Mouse (Mus musculus): ENCODE measurements at regions not wholly inside any gene's neighbourhood (a gene's known extent, or its start where the extent isn't known, plus 50 kb on each side); places are given as distances from the start of the nearest gene placed in this dataset.
A peak's percentile ranks its signal among the peaks of the same experiment; 100 is the strongest.

GRCm38 (mm10) chr11:89192815-89193214 lies 109.3 kb downstream of the Nog start:
- no peak for DNase-seq (ENCODE audit: extremely low spot score in 1 of 2, low spot score in 2 of 2)
- no peak for TF ChIP-seq CTCF (IDR thresholded peaks at IDR 0.05)
- H3K27ac ChIP-seq: no peak overlapping the region
- intact Hi-C loops (cut with DNase I): no loop called here
- H3K4me3 ChIP-seq: no peak overlapping the region

GRCm38 (mm10) chr11:89186911-89187621 lies 113.4 kb downstream of the Gm525 start:
- Histone ChIP-seq H3K4me3 (0 out of 2 replicates have a peak overlapping the region, but pooled peaks have one; percentile 5), H3K27ac (no peak overlapping the region)
- TF ChIP-seq CTCF (IDR thresholded peaks at IDR 0.05): no peak
- DNase-seq (ENCODE audit: extremely low spot score in 1 of 2, low spot score in 2 of 2): peak; percentile 54 to 55
- intact Hi-C loops (cut with DNase I): no loop called here

GRCm38 (mm10) chr11:89185862-89186261 lies 112.2 kb downstream of the Gm525 start:
- intact Hi-C loops (cut with DNase I): no loop called here
- H3K27ac ChIP-seq: no peak overlapping the region
- no peak overlapping the region for H3K4me3 ChIP-seq
- no peak for TF ChIP-seq CTCF (IDR thresholded peaks at IDR 0.05)
- DNase-seq (ENCODE audit: extremely low spot score in 1 of 2, low spot score in 2 of 2): no peak

- Histone ChIP-seq H3K27ac (no peak overlapping the region), H3K4me3 (no peak overlapping the region)
- TF ChIP-seq CTCF (IDR thresholded peaks at IDR 0.05): no peak
- intact Hi-C loops (cut with DNase I): no loop called here
- DNase-seq (ENCODE audit: extremely low spot score in 1 of 2, low spot score in 2 of 2): no peak
Observed at GRCm38 (mm10) chr11:89181471-89181870, 107.8 kb downstream of the Gm525 start.

- TF ChIP-seq CTCF (IDR thresholded peaks at IDR 0.05): no peak; the same call in 1 of the 2 replicates
- Histone ChIP-seq H3K4me3 (no peak overlapping the region), H3K27ac (no peak overlapping the region)
- DNase-seq (ENCODE audit: extremely low spot score in 1 of 2, low spot score in 2 of 2): no peak
- intact Hi-C loops (cut with DNase I): no loop called here
Observed at GRCm38 (mm10) chr11:89178436-89178835, 104.8 kb downstream of the Gm525 start.

GRCm38 (mm10) chr11:89175511-89175910 lies 101.9 kb downstream of the Gm525 start:
- no peak for DNase-seq (ENCODE audit: extremely low spot score in 1 of 2, low spot score in 2 of 2)
- no peak overlapping the region for H3K4me3 ChIP-seq
- TF ChIP-seq CTCF (IDR thresholded peaks at IDR 0.05): no peak
- intact Hi-C loops (cut with DNase I): no loop called here
- H3K27ac ChIP-seq: no peak overlapping the region

- TF ChIP-seq CTCF (IDR thresholded peaks at IDR 0.05): no peak
- H3K4me3 ChIP-seq: no peak overlapping the region
- H3K27ac ChIP-seq: no peak overlapping the region
- no peak for DNase-seq (ENCODE audit: extremely low spot score in 1 of 2, low spot score in 2 of 2)
- intact Hi-C loops (cut with DNase I): no loop called here
Observed at GRCm38 (mm10) chr11:89174967-89175366, 101.3 kb downstream of the Gm525 start.

- no peak overlapping the region for H3K4me3 ChIP-seq
- peak; percentile 78 to 88 for DNase-seq (ENCODE audit: extremely low spot score in 1 of 2, low spot score in 2 of 2)
- intact Hi-C loops (cut with DNase I): loop anchor here (1.0 to 10.0 kb wide), 6 partner anchors 65 to 760 kb away; no protein-coding TSS in a partner anchor
- H3K27ac ChIP-seq: no peak overlapping the region
- peak; percentile 95 for TF ChIP-seq CTCF (IDR thresholded peaks at IDR 0.05)
Observed at GRCm38 (mm10) chr11:89165278-89165677, 91.6 kb downstream of the Gm525 start.

GRCm38 (mm10) chr11:89153466-89154406 lies 80.1 kb downstream of the Gm525 start:
- no peak for DNase-seq (ENCODE audit: extremely low spot score in 1 of 2, low spot score in 2 of 2)
- intact Hi-C loops (cut with DNase I): no loop called here
- no peak for TF ChIP-seq CTCF (IDR thresholded peaks at IDR 0.05)
- Histone ChIP-seq H3K4me3 (no peak overlapping the region), H3K27ac (no peak overlapping the region)

- no peak for DNase-seq (ENCODE audit: extremely low spot score in 1 of 2, low spot score in 2 of 2)
- H3K4me3 ChIP-seq: no peak overlapping the region
- intact Hi-C loops (cut with DNase I): no loop called here
- no peak for TF ChIP-seq CTCF (IDR thresholded peaks at IDR 0.05)
- no peak overlapping the region for H3K27ac ChIP-seq
Observed at GRCm38 (mm10) chr11:89147990-89148389, 74.3 kb downstream of the Gm525 start.

GRCm38 (mm10) chr11:89145281-89145945 lies 71.8 kb downstream of the Gm525 start:
- no peak for DNase-seq (ENCODE audit: extremely low spot score in 1 of 2, low spot score in 2 of 2)
- Histone ChIP-seq H3K4me3 (no peak overlapping the region), H3K27ac (no peak overlapping the region)
- no peak for TF ChIP-seq CTCF (IDR thresholded peaks at IDR 0.05)
- intact Hi-C loops (cut with DNase I): no loop called here
